Mouse (Mus musculus): Measurements from ENCODE around the gene Gm28305. TPM values are rescaled to one million over a fixed set of nuclear protein-coding genes. Genes with fewer than 3 reads are reported as not detected.

The Gm28305 gene
- not detected in 2 replicates for polyA plus RNA-seq (2016; fragmentation: Nextera tagmentation; extraction: Ambion mirVana)

DNA sequence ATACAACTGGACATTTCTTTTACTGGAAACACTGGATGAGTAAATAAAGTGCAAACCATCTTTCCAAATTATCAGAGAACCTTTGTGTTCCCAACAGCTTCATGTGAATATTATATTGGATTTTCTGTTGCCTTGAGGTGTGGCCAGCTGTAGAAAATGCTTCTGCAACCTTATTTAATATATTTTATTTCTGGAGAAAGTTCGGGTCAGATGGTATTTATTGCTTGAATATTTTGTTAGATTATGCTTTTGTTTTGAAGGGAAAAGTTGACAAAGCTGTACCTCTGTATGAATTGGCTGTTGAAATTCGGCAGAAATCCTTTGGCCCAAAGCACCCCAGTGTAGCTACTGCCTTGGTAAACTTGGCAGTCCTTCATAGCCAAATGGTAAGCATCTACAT, at the start of gene Gm28305:
Gene Gm28305, plus strand, starts transcription at position 301 of the 400 bp plus-strand sequence.
- H3K9ac ChIP-seq (replicated peaks), result no peak within 1 kb of the TSS
- no peak within 1 kb of the TSS for H3K27ac ChIP-seq (replicated peaks)
- H3K4me1 ChIP-seq, result no peaks in the 10 kb centered on the region
- no peaks in the 10 kb centered on the region for H3K9me3 ChIP-seq
- H3K27me3 ChIP-seq, result no peaks in the 10 kb centered on the region
- 75% methylated on average over 2 of the region's 2 CpGs for WGBS
- no peak for ATAC-seq (ENCODE audit: low FRiP score, low read depth)
- H3K4me2 ChIP-seq (replicated peaks), result no peak within 1 kb of the TSS
- peaks cover 6% of the 10 kb centered on the region; the same call in 1 of the 2 replicates for H3K36me3 ChIP-seq
- no peak within 1 kb of the TSS for H3K4me3 ChIP-seq

- WGBS, result 12% methylated on average over 2 of the region's 2 CpGs
- peaks cover 20% of the 10 kb centered on the region; the same call in 1 of the 2 replicates for H3K27me3 ChIP-seq
- no peak overlapping the region for H3K4me3 ChIP-seq
- no peak overlapping the region for H3K4me2 ChIP-seq (replicated peaks)
- ATAC-seq (ENCODE audit: low FRiP score, low read depth), result no peak
- no peak overlapping the region for H3K27ac ChIP-seq (replicated peaks)
- H3K9me3 ChIP-seq, result no peaks in the 10 kb centered on the region
- H3K4me1 ChIP-seq, result peaks cover 2% of the 10 kb centered on the region; the same call in 1 of the 2 replicates
- H3K36me3 ChIP-seq, result no peaks in the 10 kb centered on the region
- H3K9ac ChIP-seq (replicated peaks), result no peak overlapping the region
Measured at GRCm38 (mm10) chr9:103996496-103996895, 44.0 kb upstream of the Gm28305 start.

- peaks cover 15% of the 10 kb centered on the region; the same call in 1 of the 2 replicates for H3K27me3 ChIP-seq
- no peaks in the 10 kb centered on the region for H3K9me3 ChIP-seq
- no peak overlapping the region for H3K4me2 ChIP-seq (replicated peaks)
- H3K27ac ChIP-seq (replicated peaks), result no peak overlapping the region
- 66% methylated on average over 3 of the region's 3 CpGs for WGBS
- ATAC-seq (ENCODE audit: low FRiP score, low read depth), result no peak
- no peak overlapping the region for H3K4me3 ChIP-seq
- H3K36me3 ChIP-seq, result 0 out of 2 replicates have a peak, but pooled peaks cover 2% of the 10 kb centered on the region
- H3K4me1 ChIP-seq, result peaks cover 10% of the 10 kb centered on the region
- H3K9ac ChIP-seq (replicated peaks), result no peak overlapping the region
Measured at GRCm38 (mm10) chr9:104000601-104001000, 39.9 kb upstream of the Gm28305 start.

- peak; percentile 97 for ATAC-seq (ENCODE audit: low FRiP score, low read depth)
- Histone ChIP-seq H3K36me3 (peaks cover 3% of the 10 kb centered on the region; the same call in 1 of the 2 replicates), H3K27ac (replicated peaks) (peak within 1 kb of the TSS; percentile 55), H3K9me3 (no peaks in the 10 kb centered on the region), H3K4me1 (peaks cover 10% of the 10 kb centered on the region), H3K4me3 (peak within 1 kb of the TSS; percentile 55), H3K9ac (replicated peaks) (peak within 1 kb of the TSS; percentile 69), H3K4me2 (replicated peaks) (peak within 1 kb of the TSS; percentile 69), H3K27me3 (peaks cover 13% of the 10 kb centered on the region; the same call in 1 of the 2 replicates)
- WGBS, result under 1% methylated on average over 55 of the region's 55 CpGs
Measured at GRCm38 (mm10) chr9:104001921-104002859, 38.3 kb upstream of the Gm28305 start, which contains the start of gene Nphp3. Gene Nphp3 (plus strand): TSS chr9:104002544.

- H3K4me3 ChIP-seq, result peak overlapping the region; percentile 55
- no peak; the same call in none of the 2 replicates for ATAC-seq (ENCODE audit: low FRiP score, low read depth)
- under 1% methylated on average over 37 of the region's 37 CpGs for WGBS
Measured at GRCm38 (mm10) chr9:104002913-104003330, 37.5 kb upstream of the Gm28305 start.

DNA sequence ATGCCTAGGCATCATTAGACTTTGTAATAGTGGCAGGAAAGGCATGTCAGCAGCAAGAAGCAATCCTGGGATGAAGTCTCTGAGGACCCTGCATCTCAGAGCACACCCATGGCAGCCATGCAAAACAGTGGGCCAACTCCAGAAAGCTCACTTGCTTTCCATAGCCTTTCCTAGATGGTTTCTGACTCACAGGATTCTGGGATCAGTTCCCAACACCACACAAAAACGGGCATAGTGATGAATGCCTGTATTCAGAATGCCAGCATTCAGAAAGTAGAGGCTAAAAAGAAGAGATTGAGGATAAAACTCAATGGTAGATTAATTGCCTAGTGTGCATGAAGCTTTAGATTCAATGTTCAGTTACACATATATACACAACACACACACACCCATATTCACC, 25.9 kb upstream of the Gm28305 start:
- Histone ChIP-seq H3K4me2 (replicated peaks) (no peak overlapping the region), H3K9ac (replicated peaks) (no peak overlapping the region), H3K9me3 (no peaks in the 10 kb centered on the region), H3K4me1 (no peaks in the 10 kb centered on the region), H3K36me3 (peaks cover 8% of the 10 kb centered on the region; the same call in 1 of the 2 replicates), H3K27me3 (no peaks in the 10 kb centered on the region), H3K4me3 (no peak overlapping the region), H3K27ac (replicated peaks) (no peak overlapping the region)
- WGBS, result 73% methylated on average over 1 of the region's 1 CpGs
- ATAC-seq (ENCODE audit: low FRiP score, low read depth), result no peak

More at GRCm38 (mm10) chr9:104002913-104003330, 37.5 kb upstream of the Gm28305 start:
- Histone ChIP-seq H3K27ac (replicated peaks) (peak overlapping the region; percentile 55), H3K9ac (replicated peaks) (peak overlapping the region; percentile 69), H3K27me3 (peaks cover 13% of the 10 kb centered on the region; the same call in 1 of the 2 replicates), H3K36me3 (peaks cover 3% of the 10 kb centered on the region; the same call in 1 of the 2 replicates), H3K9me3 (no peaks in the 10 kb centered on the region), H3K4me2 (replicated peaks) (peak overlapping the region; percentile 69), H3K4me1 (peaks cover 10% of the 10 kb centered on the region)

DNA sequence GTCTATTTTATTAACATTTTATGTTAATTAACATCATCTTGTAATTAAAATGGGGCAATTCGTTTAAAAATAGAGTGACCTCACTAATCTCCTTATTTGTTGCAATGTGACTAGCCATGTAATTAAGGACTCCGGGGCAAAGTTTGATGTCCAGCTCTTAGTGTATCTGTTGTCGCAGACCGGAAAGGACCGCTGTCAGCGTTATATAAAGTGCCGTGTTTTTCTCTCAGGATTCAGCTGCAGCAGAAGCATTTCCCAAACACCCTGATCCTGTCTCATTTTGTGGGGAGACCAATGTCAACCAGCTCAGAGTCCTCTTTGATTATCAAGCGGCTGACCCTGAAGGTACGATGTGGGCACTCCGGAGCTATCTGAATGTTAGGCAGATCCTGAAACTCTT, 19.4 kb upstream of the Gm28305 start:
- Histone ChIP-seq H3K36me3 (peaks cover 26% of the 10 kb centered on the region), H3K9me3 (no peaks in the 10 kb centered on the region), H3K27ac (replicated peaks) (no peak overlapping the region), H3K4me2 (replicated peaks) (no peak overlapping the region), H3K4me3 (no peak overlapping the region), H3K27me3 (no peaks in the 10 kb centered on the region), H3K9ac (replicated peaks) (no peak overlapping the region), H3K4me1 (no peaks in the 10 kb centered on the region)
- ATAC-seq (ENCODE audit: low FRiP score, low read depth), result no peak
- 93% methylated on average over 10 of the region's 10 CpGs for WGBS

- ATAC-seq (ENCODE audit: low FRiP score, low read depth), result no peak
- H3K4me1 ChIP-seq, result no peaks in the 10 kb centered on the region
- H3K9me3 ChIP-seq, result peaks cover 4% of the 10 kb centered on the region; the same call in 1 of the 2 replicates
- no peak overlapping the region for H3K9ac ChIP-seq (replicated peaks)
- no peak overlapping the region for H3K4me3 ChIP-seq
- H3K27ac ChIP-seq (replicated peaks), result no peak overlapping the region
- H3K4me2 ChIP-seq (replicated peaks), result no peak overlapping the region
- H3K36me3 ChIP-seq, result peaks cover 28% of the 10 kb centered on the region
- 96% methylated on average over 8 of the region's 8 CpGs for WGBS
- no peaks in the 10 kb centered on the region for H3K27me3 ChIP-seq
Measured at GRCm38 (mm10) chr9:104027186-104027585, 13.3 kb upstream of the Gm28305 start.

- WGBS, result 91% methylated on average over 11 of the region's 11 CpGs
- Histone ChIP-seq H3K4me3 (no peak overlapping the region), H3K4me1 (no peaks in the 10 kb centered on the region), H3K27me3 (no peaks in the 10 kb centered on the region), H3K9ac (replicated peaks) (no peak overlapping the region), H3K9me3 (peaks cover 4% of the 10 kb centered on the region; the same call in 1 of the 2 replicates), H3K36me3 (peaks cover 23% of the 10 kb centered on the region), H3K4me2 (replicated peaks) (no peak overlapping the region), H3K27ac (replicated peaks) (no peak overlapping the region)
- no peak for ATAC-seq (ENCODE audit: low FRiP score, low read depth)
Measured at GRCm38 (mm10) chr9:104029861-104030260, 10.6 kb upstream of the Gm28305 start.

- Histone ChIP-seq H3K9me3 (no peaks in the 10 kb centered on the region), H3K27ac (replicated peaks) (no peak overlapping the region), H3K9ac (replicated peaks) (no peak overlapping the region), H3K4me3 (no peak overlapping the region), H3K4me1 (no peaks in the 10 kb centered on the region), H3K4me2 (replicated peaks) (no peak overlapping the region), H3K27me3 (no peaks in the 10 kb centered on the region), H3K36me3 (no peaks in the 10 kb centered on the region)
- ATAC-seq (ENCODE audit: low FRiP score, low read depth), result no peak
- WGBS, result 87% methylated on average over 8 of the region's 8 CpGs
Measured at GRCm38 (mm10) chr9:104034231-104034630, 6.2 kb upstream of the Gm28305 start.

DNA sequence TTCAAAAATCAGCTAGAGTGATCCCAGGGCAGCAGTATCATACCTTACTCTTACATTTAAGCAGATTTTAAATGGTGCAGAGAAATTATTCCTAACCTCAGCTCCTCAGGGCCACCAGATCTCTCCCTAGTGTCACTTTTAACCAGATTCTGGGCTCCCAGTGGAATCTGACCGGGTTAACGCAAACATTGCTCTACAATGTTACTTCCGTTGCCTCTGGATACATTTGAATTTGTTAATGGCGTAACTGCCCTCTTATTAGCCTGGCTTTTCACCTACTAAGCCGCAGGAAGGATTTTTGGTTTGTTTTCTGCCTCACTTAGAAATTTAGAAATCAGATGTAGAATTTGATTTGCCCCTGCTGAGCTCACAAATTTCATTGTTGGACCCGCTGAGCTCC, 5.7 kb upstream of the Gm28305 start:
- Histone ChIP-seq H3K4me3 (no peak overlapping the region), H3K9ac (replicated peaks) (no peak overlapping the region), H3K36me3 (no peaks in the 10 kb centered on the region), H3K4me2 (replicated peaks) (no peak overlapping the region), H3K27me3 (no peaks in the 10 kb centered on the region), H3K27ac (replicated peaks) (no peak overlapping the region), H3K4me1 (no peaks in the 10 kb centered on the region), H3K9me3 (no peaks in the 10 kb centered on the region)
- ATAC-seq (ENCODE audit: low FRiP score, low read depth), result no peak
- 68% methylated on average over 6 of the region's 6 CpGs for WGBS
